Mouse (Mus musculus) liver, adult 2 months (tissue): ENCODE data around the gene Prim2.

Experiments used
- CTCF ChIP-seq: fragments of 200-500 bp; IDR thresholded peaks from 2 replicates; pipeline ENCODE4 v1.5.1; 2011; ENCODE audit warnings: low read depth, low read length, control low read depth
- POLR2A ChIP-seq: fragments of 200-500 bp; IDR thresholded peaks from 2 replicates; pipeline ENCODE4 v1.6.1; 2011; ENCODE audit warnings: low read length, control low read depth; ENCODE audit not compliant: insufficient read depth; ENCODE audit errors: extremely low read depth

GRCm38 (mm10) chr1:33537948-33538347 is 131.6 kb downstream of the Prim2 start:
- TF ChIP-seq CTCF (no peak), POLR2A (no peak)
